Mouse (Mus musculus) gastrocnemius, adult 18-20 months (tissue): ENCODE results near the gene Nostrin. TPM values are rescaled to one million over a fixed set of nuclear protein-coding genes. Genes with fewer than 3 reads are reported as not detected.

Experiments
- DNase-seq: peaks from one replicate; pipeline ENCODE4 v3.0.0; 2021; ENCODE audit warnings: low spot score
- total RNA-seq, 2 experiments: library from RNA; stranded (reverse); gene quantifications; 2 replicates each; pipeline ENCODE4 v1.2.3; 2021

Gene Nostrin
- total RNA-seq, 2 experiments from 2014 or later, result 2.2 to 3.6 TPM

DNA sequence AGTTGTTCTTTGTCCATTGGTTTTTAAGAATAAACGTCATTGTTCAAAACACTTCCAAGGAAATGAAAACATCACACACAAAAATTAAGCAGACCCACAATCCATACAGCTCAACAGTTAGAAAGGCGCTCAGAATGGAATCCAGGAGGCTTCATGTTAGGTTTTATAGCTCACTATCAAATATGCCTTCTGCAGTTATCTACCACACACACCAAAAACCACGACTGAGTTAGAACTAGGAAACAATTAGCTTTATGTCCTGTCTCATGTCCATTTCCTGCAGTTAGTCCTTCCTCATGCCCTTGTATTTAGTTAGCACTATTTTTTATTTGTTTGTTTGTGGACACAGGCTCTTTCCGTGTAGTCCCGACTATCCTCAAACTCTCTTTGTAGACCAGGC, 55.5 kb downstream of the Nostrin start:
- DNase-seq, result no peak

- DNase-seq, result no peak
These were observed 58.0 kb downstream of the Nostrin start for GRCm38 (mm10) chr2:69193555-69193954.

- no peak for DNase-seq
These were observed 69.6 kb downstream of the Nostrin start for GRCm38 (mm10) chr2:69205185-69205584.

DNA sequence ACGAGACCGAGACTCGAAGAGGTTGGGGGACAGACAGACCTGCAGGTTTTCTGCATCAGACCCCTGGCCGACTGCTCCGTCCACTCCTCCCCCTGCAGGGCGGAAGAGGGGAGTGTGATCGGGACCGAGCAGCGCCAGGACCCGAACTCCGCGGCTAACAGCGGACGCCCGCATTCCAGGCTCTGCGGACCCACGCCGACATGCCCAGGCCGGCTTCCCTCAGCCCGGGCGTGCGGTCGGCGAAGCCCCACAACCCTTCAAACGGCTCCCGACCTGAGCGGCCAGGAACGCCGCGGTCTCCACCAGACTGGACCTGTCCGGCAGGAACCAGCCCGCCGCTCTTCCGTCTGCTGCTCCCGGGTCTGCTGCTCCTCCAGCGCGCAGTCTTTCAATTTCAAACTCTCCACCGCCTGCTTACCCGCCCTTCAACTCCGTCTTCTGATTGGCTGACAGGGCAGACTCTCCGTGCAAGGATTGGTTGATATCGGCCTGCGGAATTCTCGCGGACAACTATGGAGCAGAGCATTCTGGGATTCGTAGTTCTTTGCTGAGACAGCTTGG, 70.3 kb downstream of the Nostrin start, which contains the start of gene Spc25:
TSS of gene Spc25 (minus strand) at position 404 of the 561 bp plus-strand sequence.
- DNase-seq, result peak; percentile 95

- no peak for DNase-seq
These were observed 70.9 kb downstream of the Nostrin start for GRCm38 (mm10) chr2:69206523-69206922.

- no peak for DNase-seq
These were observed 74.1 kb downstream of the Nostrin start for GRCm38 (mm10) chr2:69209684-69210083.

DNA sequence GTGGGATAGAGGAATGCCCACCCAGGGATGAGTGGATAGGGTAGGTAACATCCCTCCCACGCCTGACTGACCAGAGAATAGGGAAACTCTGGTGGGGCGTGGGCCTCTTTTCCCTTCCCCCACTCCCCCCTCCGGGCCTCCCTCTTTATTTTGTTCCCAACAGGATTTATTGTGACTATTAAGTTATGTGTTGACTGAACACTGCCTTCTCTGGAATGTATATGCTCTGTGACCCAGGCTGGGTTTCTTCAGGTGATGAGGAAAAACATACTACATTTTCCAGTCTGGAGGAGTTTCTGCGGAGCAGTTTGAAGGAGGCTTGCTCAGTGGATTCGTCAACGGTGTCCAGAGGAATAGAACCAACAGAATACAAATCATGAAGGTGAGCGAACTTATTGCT, 75.2 kb downstream of the Nostrin start, which contains the start of gene G6pc2:
TSS of gene G6pc2 (plus strand) at position 301 of the 400 bp plus-strand sequence.
- no peak for DNase-seq

GRCm38 (mm10) chr2:69212652-69213051, 77.1 kb downstream of the Nostrin start:
- DNase-seq, result no peak

- DNase-seq, result no peak
These were observed 79.6 kb downstream of the Nostrin start for GRCm38 (mm10) chr2:69215242-69215641.

- DNase-seq, result no peak
These were observed 86.3 kb downstream of the Nostrin start for GRCm38 (mm10) chr2:69221868-69222416.

- DNase-seq, result no peak
These were observed 87.2 kb downstream of the Nostrin start for GRCm38 (mm10) chr2:69222815-69223214.

- DNase-seq, result no peak
These were observed 89.1 kb downstream of the Nostrin start for GRCm38 (mm10) chr2:69224724-69225123.

- DNase-seq, result no peak
These were observed 91.3 kb downstream of the Nostrin start for GRCm38 (mm10) chr2:69226876-69227275.

DNA sequence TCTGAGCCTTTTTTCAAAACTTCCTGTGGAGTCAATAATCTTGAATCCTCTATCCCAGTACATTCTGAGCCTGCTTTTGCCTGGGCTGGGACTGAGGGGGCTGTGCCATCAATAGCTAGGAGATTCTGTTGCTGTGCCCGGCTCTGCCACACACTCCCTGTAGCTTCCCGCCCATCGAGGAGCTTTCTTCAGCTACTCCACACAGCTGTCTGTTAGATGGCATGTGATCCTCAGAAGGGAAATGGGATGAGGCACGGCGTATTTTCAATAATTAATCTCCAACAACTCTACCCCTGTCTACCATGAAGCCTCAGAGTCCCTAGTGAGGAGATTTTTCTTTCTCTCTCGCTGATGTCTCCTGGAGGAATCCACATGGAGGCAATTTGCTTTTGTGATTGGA, 93.0 kb downstream of the Nostrin start:
- no peak for DNase-seq

DNA sequence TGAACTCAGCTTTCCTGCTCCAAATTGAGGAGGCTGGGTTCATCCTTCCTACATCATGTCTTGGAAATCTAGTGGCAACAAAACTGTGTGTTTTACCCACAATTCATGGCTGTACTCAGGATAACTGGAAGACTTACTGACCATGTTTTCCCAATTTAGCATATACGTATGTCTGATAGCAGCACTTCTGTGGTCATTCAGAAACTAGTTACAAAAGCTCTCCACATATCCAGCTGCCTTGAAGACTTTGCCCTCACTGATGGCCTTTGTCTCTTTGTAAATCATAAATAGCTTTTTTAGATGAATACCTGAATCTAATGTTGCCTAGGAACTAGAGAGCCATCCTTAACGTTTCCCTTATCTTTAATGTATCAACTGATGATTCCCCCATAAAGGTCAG, 94.5 kb downstream of the Nostrin start:
- no peak for DNase-seq

GRCm38 (mm10) chr2:69232101-69232500, 96.5 kb downstream of the Nostrin start:
- DNase-seq, result no peak

- DNase-seq, result no peak
These were observed 99.5 kb downstream of the Nostrin start for GRCm38 (mm10) chr2:69234976-69235678.

Other genes with a start within 250 kb of the Nostrin start
- gene Spc25, start 70.4 kb downstream of the Nostrin start, total RNA-seq, result under 1 TPM; 0.45 to 0.55 TPM
- gene G6pc2, start 75.3 kb downstream of the Nostrin start, total RNA-seq, result not detected
- gene Abcb11, start 206.8 kb downstream of the Nostrin start, total RNA-seq, result under 1 TPM in 1 of 2 experiments, not detected in 1; 0.14 TPM
- under 1 TPM in 1 of 2 experiments, not detected in 1; 0.05 TPM for gene Dhrs9, start 244.6 kb downstream of the Nostrin start, total RNA-seq